Mouse (Mus musculus): ENCODE results near the gene S100a2. TPM values are rescaled to one million over a fixed set of nuclear protein-coding genes. Genes with fewer than 3 reads are reported as not detected.

The S100a2 gene
- total RNA-seq, 2 experiments from 2014 or later, result not detected

- DNase-seq, result no peak
Measured at GRCm38 (mm10) chr3:90617586-90617985, 27.5 kb downstream of the S100a2 start.

DNA sequence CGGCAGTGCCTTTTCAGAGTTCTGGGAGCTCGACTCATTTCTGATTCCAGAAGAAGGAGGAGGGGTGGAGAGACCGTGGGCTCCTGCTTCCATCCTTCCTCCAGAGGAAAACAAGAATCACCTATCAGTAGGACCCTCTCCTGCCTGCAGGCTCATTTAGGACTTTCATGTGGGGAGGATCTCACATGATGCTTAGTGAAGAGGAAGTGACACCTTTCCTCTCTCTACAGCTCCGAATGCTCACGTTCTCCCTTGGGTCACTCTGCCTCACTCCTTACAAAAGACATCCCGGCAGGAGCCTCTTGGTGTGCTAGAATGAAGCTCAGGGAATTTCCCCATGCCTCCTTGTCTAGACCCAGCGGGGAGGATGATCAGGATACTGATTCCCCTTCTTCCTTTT is 31.5 kb downstream of the S100a2 start:
- no peak for DNase-seq

DNA sequence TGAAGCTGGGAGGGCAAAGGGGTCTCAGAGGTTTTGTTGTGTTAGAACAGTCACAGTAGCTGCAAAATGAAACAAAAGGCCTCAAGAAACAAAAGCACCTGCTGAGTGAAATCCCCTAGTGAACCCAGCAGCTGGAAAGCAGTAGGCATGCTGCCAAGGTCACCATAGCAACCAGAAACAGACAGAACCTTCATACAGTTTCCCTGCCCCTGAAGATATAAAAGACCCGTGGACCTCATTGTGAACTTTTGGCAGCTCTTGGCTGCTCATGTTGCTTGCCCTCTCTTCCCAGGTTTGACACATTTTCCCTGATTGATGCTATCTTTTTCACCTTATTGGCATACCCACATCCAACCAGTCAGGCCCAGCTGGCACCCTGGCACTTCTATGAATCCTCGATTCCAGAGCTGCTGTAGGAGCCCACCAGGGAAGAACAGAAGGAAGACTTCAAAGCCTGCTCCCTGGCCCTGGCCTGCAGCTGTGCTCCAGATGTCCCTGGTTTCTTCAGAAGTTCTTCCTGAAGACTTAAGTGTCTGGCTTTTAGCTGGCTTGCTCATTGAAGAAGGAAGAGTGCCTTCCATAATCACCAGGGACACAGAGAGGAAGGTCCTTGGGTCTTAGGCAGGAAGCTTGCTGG is 33.5 kb downstream of the S100a2 start:
- DNase-seq, result peak; percentile 76

- DNase-seq, result no peak
Measured at GRCm38 (mm10) chr3:90625496-90625895, 35.4 kb downstream of the S100a2 start.

DNA sequence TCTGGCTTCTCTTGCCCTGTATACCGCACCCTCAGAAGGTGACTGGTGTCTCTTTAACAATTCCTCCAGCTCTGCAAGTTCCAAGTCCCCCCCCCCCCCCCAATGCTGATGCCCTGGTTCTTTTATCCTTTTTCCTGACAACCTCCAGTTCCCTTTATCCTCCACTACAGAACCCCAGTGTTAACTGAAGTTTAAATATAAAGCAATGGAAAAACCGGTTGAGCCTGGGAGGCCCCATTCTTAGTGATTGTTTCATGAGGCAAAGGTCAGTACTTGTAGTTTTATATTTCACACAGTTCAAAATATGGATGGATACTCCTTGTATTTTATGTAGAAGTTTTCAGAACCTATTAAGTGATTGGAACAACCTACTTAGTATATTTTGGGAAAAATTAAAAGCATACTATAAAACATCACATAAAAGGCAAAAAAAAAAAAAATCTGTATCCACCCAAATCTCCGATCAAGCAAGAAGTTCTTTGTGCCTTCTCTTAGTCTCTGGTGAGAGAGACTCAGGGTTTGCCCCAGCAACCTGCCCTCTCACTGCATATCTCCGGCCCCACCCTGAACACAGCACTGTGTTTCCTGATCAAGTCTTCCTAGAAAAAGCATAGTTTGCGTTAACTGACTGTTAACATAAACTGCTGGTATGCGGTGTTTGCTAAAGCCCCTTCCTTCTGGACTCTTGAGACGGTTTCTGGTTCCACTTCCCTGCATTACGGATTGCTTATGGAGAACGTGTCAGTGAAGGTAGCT is 36.4 kb downstream of the S100a2 start:
- no peak for DNase-seq

DNA sequence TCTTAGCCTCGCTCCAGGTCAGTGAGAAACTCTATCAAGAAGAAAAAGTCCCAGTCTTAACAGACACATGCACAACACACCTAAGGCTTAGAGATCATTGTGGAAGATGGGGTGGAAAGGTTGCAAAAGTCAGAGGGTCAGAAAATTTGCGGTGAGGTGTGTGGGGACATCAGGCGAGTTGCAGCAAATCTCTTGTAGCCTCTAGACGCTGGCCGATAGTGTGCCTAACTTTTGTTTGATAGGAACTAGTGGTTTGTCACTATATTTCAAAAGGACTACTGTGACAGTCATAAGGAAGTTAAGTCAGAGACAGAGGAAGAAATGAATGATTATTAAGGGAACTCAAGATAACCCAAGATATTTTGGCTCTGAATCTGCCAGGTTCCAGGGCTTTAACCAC is 37.3 kb downstream of the S100a2 start:
- no peak for DNase-seq

DNA sequence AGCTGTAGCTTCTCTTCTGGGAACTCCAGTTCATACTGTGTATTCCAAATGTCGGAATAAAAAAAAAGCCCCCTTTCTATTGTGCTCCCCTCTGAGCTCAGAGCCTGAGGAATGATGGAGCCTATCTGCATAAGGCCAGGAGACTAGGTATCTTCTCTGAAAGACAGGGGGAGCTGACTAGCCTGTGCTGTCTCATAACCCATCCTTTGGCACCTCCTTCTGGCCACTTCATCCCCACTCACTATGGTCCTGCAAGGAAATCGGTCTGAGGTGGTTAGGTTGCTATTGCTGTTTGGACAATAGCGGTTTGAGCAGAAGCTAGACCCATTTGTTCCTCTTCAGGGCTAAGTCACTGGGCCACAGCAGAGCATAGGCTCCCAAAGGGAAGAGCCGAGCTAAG is 37.8 kb downstream of the S100a2 start:
- no peak for DNase-seq

DNA sequence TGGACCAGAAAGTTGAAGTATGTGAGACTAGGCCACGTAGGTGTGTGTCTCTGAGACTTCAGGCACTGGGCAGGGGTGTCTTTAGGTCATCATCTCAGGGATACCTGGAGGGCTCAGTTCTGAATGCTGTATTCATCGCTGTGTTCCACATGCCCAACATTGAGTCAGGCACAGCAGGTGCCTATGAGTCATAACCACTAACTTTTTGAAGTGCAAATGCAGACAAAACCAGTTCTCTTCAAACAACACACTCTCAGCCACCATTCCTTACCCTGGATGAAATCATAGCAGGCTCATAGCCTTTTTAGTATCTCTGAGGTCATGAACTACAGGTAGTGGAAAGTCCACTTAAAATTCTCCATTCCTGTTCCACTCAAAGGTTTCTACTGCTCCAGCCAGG is 39.3 kb downstream of the S100a2 start:
- DNase-seq, result no peak

- no peak for DNase-seq
Measured at GRCm38 (mm10) chr3:90631984-90632383, 41.9 kb downstream of the S100a2 start.

- no peak for DNase-seq
Measured at GRCm38 (mm10) chr3:90638511-90639275, 48.6 kb downstream of the S100a2 start.

DNA sequence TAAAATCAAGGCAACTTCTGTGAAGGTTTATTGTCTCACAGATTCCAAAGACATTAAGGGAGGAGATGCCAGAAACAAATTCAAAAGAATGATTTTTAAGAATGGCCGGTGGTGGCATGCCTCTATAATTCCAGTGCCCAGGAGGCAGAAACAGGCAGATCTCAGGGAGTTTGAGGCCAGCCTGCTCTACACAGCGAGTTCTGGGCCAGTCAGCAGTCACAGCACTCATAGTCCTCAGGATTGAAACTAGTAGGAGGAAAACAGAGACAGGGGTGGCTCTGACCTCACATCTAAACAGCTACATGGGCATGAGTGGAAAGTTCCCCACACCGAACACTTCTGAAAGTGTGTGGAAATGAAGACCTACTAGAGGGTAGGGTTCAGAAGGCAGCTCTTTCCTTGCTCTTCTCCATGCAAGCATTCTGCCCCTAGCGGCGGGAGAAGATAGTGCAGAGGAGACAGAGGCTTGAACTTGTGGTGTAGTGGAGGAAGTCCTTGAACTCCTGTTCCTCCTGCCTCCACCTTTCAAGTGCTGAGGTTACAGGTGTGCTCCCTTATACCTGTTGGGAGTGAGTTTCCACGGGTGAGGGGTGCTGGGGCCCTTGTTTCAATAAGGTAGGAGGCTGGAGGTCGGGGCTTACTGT is 49.6 kb downstream of the S100a2 start:
- no peak for DNase-seq

GRCm38 (mm10) chr3:90640981-90641380 is 50.9 kb downstream of the S100a2 start:
- DNase-seq, result no peak

Other genes starting within 250 kb of the S100a2 start
- gene Slc27a3, start 200.3 kb upstream of the S100a2 start, total RNA-seq (2021), result 1 to 10 TPM; 2.1 to 3.4 TPM
- gene Ints3, start 156.6 kb upstream of the S100a2 start, total RNA-seq (2021), result 10 to 100 TPM; 18.4 to 24.3 TPM
- 10 to 100 TPM; 18.7 to 21.4 TPM for gene Npr1, start 124.4 kb upstream of the S100a2 start, total RNA-seq (2021)
- 10 to 100 TPM; 46.4 to 50.3 TPM for gene Ilf2, start 114.1 kb upstream of the S100a2 start, total RNA-seq (2021)
- 10 to 100 TPM; 63.2 to 67.2 TPM for gene Snapin, start 99.2 kb upstream of the S100a2 start, total RNA-seq (2021)
- 100 to 1,000 TPM; 103 to 108 TPM for gene Chtop, start 80.7 kb upstream of the S100a2 start, total RNA-seq (2021)
- 10 to 100 TPM; 37.5 to 44.2 TPM for gene S100a1, start 75.9 kb upstream of the S100a2 start, total RNA-seq (2021)
- gene S100a13, start 75.8 kb upstream of the S100a2 start, total RNA-seq (2021), result 10 to 100 TPM; 15.8 to 17.9 TPM
- under 1 TPM in 1 of 2 experiments, not detected in 1; 0.23 TPM for gene S100a14, start 63.4 kb upstream of the S100a2 start, total RNA-seq (2021)
- 100 to 1,000 TPM; 124 to 128 TPM for gene S100a16, start 53.0 kb upstream of the S100a2 start, total RNA-seq (2021)
- gene S100a3, start 29.7 kb upstream of the S100a2 start, total RNA-seq (2021), result 1 to 10 TPM in 1 of 2 experiments, under 1 TPM in 1; 0.49 to 1.6 TPM
- gene Gm42674, start 11.7 kb downstream of the S100a2 start, total RNA-seq (2021), result not detected
- gene S100a4, start 13.5 kb downstream of the S100a2 start, total RNA-seq (2021), result 10 to 100 TPM in 1 of 2 experiments, 1 to 10 TPM in 1; 9.6 to 20.1 TPM
- gene S100a5, start 18.3 kb downstream of the S100a2 start, total RNA-seq (2021), result not detected
- gene S100a6, start 22.6 kb downstream of the S100a2 start, total RNA-seq (2021), result 100 to 1,000 TPM in 1 of 2 experiments, 10 to 100 TPM in 1; 83.2 to 102 TPM
- gene S100a7a, start 63.8 kb downstream of the S100a2 start, total RNA-seq (2021), result not detected
- 10 to 100 TPM in 1 of 2 experiments, under 1 TPM in 1; 0.94 to 42.3 TPM for gene S100a8, start 78.7 kb downstream of the S100a2 start, total RNA-seq (2021)
- 10 to 100 TPM in 1 of 2 experiments, under 1 TPM in 1; 0.70 to 44.4 TPM for gene S100a9, start 105.5 kb downstream of the S100a2 start, total RNA-seq (2021)
- gene Pglyrp4, start 136.7 kb downstream of the S100a2 start, total RNA-seq (2021), result not detected
- gene Gm5849, start 187.6 kb downstream of the S100a2 start, total RNA-seq (2021), result not detected

Measured in gastrocnemius, postnatal 10 days (tissue).